Comparison of ENCODE assay signal across 26 mouse cellular contexts in genomic region chr15:99003600-99003999, GRCm38 (mm10). TPM values are rescaled to one million over a fixed set of nuclear protein-coding genes. Genes with fewer than 3 reads are reported as not detected.
DNase-seq lines count a peak whose midpoint lies in the region; ATAC-seq and TF ChIP-seq lines count a peak whose summit lies in the region.
"Had no signal": no experiment of that assay in that cellular context is flagged by ENCODE, and none has a peak within 500 bp of the region (broad histone marks: within the 10 kb centered on the region; RNA-seq: fewer than 3 reads in every experiment).

No protein-coding gene starts in this region.

- H3K27me3 ChIP-seq in intestine, postnatal 0 days (replicated peaks; ENCODE audit: control insufficient read depth, insufficient read depth, low read length): no peaks in the 10 kb centered on the region
- H3K27me3 ChIP-seq in intestine, embryonic 15.5 days (replicated peaks): no peaks in the 10 kb centered on the region
- H3K27me3 ChIP-seq in E14TG2a.4 (ENCODE audit: insufficient read depth, low read length): peaks cover 5% of the 10 kb centered on the region; the same call in 1 of the 2 replicates
- H3K27me3 ChIP-seq in forebrain, embryonic 10.5 days (ENCODE audit: poor library complexity, severe bottlenecking): peaks cover 18% of the 10 kb centered on the region
- H3K27me3 ChIP-seq: kidney, embryonic 15.5 days had no signal

- no peak for TF ChIP-seq POLR2A in olfactory bulb, adult 2 months (IDR thresholded peaks at IDR 0.05; ENCODE audit: insufficient read depth, low read depth, low read length)

- H3K9ac ChIP-seq in intestine, postnatal 0 days (ENCODE audit: low read depth, low read length): no peak overlapping the region
- no peak overlapping the region for H3K9ac ChIP-seq in intestine, embryonic 15.5 days
- H3K9ac ChIP-seq: kidney, embryonic 15.5 days had no signal

- DNase-seq in 416B (ENCODE audit: low read depth): peak; percentile 44
- no peak for DNase-seq in forebrain, embryonic 10.5 days (ENCODE audit: extremely low spot score, low spot score)
- DNase-seq in thymus, postnatal 4 days: no peak
- DNase-seq: adrenal gland, postnatal 10 days; cerebellum, adult 18-20 months; cerebellum, postnatal 25 days; embryo, embryonic 11 days; heart, postnatal 10 days; layer of hippocampus, postnatal 36 days; liver; lung, adult 18-20 months; right cerebral cortex, adult 18-20 months; spleen, adult 18-20 months; thymus, adult 18-20 months had no signal

- no peaks in the 10 kb centered on the region for H3K36me3 ChIP-seq in intestine, postnatal 0 days (ENCODE audit: control insufficient read depth, insufficient read depth)
- H3K36me3 ChIP-seq in intestine, embryonic 15.5 days: no peaks in the 10 kb centered on the region
- H3K36me3 ChIP-seq in E14TG2a.4 (ENCODE audit: insufficient read depth, low read length): no peaks in the 10 kb centered on the region
- no peaks in the 10 kb centered on the region for H3K36me3 ChIP-seq in forebrain, embryonic 10.5 days (replicated peaks)
- H3K36me3 ChIP-seq: kidney, embryonic 15.5 days had no signal

- TF ChIP-seq CTCF in intestine, postnatal 0 days (IDR thresholded peaks at IDR 0.05; ENCODE audit: low read depth): peak; percentile 32
- peak; percentile 18; the same call in 1 of the 2 replicates for TF ChIP-seq CTCF in E14TG2a.4 (conservative IDR thresholded peaks at IDR 0.05; ENCODE audit: low read length)
- 0 out of 2 replicates have a peak, but pooled peaks have one; percentile 9 for TF ChIP-seq CTCF in olfactory bulb, adult 2 months (IDR thresholded peaks at IDR 0.05; ENCODE audit: insufficient read depth, low read depth, low read length)

- H3K4me2 ChIP-seq in intestine, postnatal 0 days (replicated peaks; ENCODE audit: low read depth): no peak overlapping the region
- H3K4me2 ChIP-seq in intestine, embryonic 15.5 days (replicated peaks): no peak overlapping the region
- H3K4me2 ChIP-seq: heart, embryonic 11.5 days; kidney, embryonic 15.5 days had no signal

- no peak for ATAC-seq in intestine, postnatal 0 days
- ATAC-seq in intestine, embryonic 15.5 days: no peak
- ATAC-seq: forebrain, embryonic 16.5 days had no signal

- WGBS in intestine, postnatal 0 days: 90% methylated on average over 5 of the region's 5 CpGs
- 92% methylated on average over 5 of the region's 5 CpGs for WGBS in intestine, embryonic 15.5 days
- WGBS in olfactory bulb, adult 2 months: 94% methylated on average over 5 of the region's 5 CpGs
- 91% methylated on average over 5 of the region's 5 CpGs for WGBS in forebrain, embryonic 10.5 days

- no peaks in the 10 kb centered on the region for H3K4me1 ChIP-seq in intestine, postnatal 0 days (replicated peaks; ENCODE audit: control insufficient read depth, insufficient read depth, low read length)
- peaks cover 15% of the 10 kb centered on the region for H3K4me1 ChIP-seq in intestine, embryonic 15.5 days (replicated peaks)
- H3K4me1 ChIP-seq in E14TG2a.4 (replicated peaks; ENCODE audit: low read depth, low read length): peaks cover 51% of the 10 kb centered on the region
- H3K4me1 ChIP-seq in olfactory bulb, adult 2 months (ENCODE audit: control insufficient read depth, insufficient read depth, low read length): peaks cover 8% of the 10 kb centered on the region
- H3K4me1 ChIP-seq in forebrain, embryonic 10.5 days: peaks cover 19% of the 10 kb centered on the region

- no peak overlapping the region for H3K27ac ChIP-seq in intestine, postnatal 0 days (ENCODE audit: low read depth, low read length)
- no peak overlapping the region for H3K27ac ChIP-seq in intestine, embryonic 15.5 days
- H3K27ac ChIP-seq in olfactory bulb, adult 2 months (ENCODE audit: insufficient read depth, low read depth, low read length): no peak overlapping the region
- H3K27ac ChIP-seq in forebrain, embryonic 10.5 days: no peak overlapping the region
- H3K27ac ChIP-seq: kidney, embryonic 15.5 days had no signal

- H3K9me3 ChIP-seq in intestine, postnatal 0 days (ENCODE audit: control insufficient read depth): no peaks in the 10 kb centered on the region
- H3K9me3 ChIP-seq in intestine, embryonic 15.5 days: no peaks in the 10 kb centered on the region
- H3K9me3 ChIP-seq in E14TG2a.4 (ENCODE audit: low read length): peaks cover 4% of the 10 kb centered on the region; the same call in 1 of the 2 replicates
- H3K9me3 ChIP-seq in forebrain, embryonic 10.5 days: no peaks in the 10 kb centered on the region
- H3K9me3 ChIP-seq: kidney, embryonic 15.5 days had no signal

- no peak overlapping the region for H3K4me3 ChIP-seq in intestine, postnatal 0 days (ENCODE audit: low read depth, low read length)
- no peak overlapping the region for H3K4me3 ChIP-seq in intestine, embryonic 15.5 days (replicated peaks)
- H3K4me3 ChIP-seq in E14TG2a.4 (replicated peaks; ENCODE audit: low read length): no peak overlapping the region
- no peak overlapping the region for H3K4me3 ChIP-seq in olfactory bulb, adult 2 months (ENCODE audit: insufficient read depth, low read depth, low read length)
- no peak overlapping the region for H3K4me3 ChIP-seq in forebrain, embryonic 10.5 days
- H3K4me3 ChIP-seq: kidney, embryonic 15.5 days had no signal

RNA-seq across cellular contexts. Expression of gene Tuba1c, which starts 26.1 kb away (rescaled TPM):
- polyA plus RNA-seq in intestine, postnatal 0 days (2015; fragmentation: Nextera tagmentation; extraction: Ambion mirVana): 271 and 315 TPM in 2 replicates
- polyA plus RNA-seq in intestine, embryonic 15.5 days (2015; fragmentation: Nextera tagmentation; extraction: Ambion mirVana): 253 and 271 TPM in 2 replicates
- polyA plus RNA-seq in olfactory bulb, adult 2 months (2012; ENCODE audit: insufficient read depth, insufficient read length, low replicate concordance, missing spikeins): not detected in 2 replicates
- polyA plus RNA-seq in forebrain, embryonic 10.5 days (2016; fragmentation: Nextera tagmentation; extraction: Ambion mirVana): 160 and 171 TPM in 2 replicates

RNA-seq across cellular contexts. Expression of gene Tuba1a, which starts 50.1 kb away (rescaled TPM):
- 457 and 503 TPM in 2 replicates for polyA plus RNA-seq in intestine, postnatal 0 days (2015; fragmentation: Nextera tagmentation; extraction: Ambion mirVana)
- 981 and 999 TPM in 2 replicates for polyA plus RNA-seq in intestine, embryonic 15.5 days (2015; fragmentation: Nextera tagmentation; extraction: Ambion mirVana)
- polyA plus RNA-seq in olfactory bulb, adult 2 months (2012; ENCODE audit: insufficient read depth, insufficient read length, low replicate concordance, missing spikeins): 1,035 TPM in 1 of 2 replicates, not detected in the other
- polyA plus RNA-seq in forebrain, embryonic 10.5 days (2016; fragmentation: Nextera tagmentation; extraction: Ambion mirVana): 2,769 and 3,107 TPM in 2 replicates

RNA-seq across cellular contexts. Expression of gene Gm49450, which starts 50.2 kb away (rescaled TPM):
- not detected in 2 replicates for polyA plus RNA-seq in intestine, postnatal 0 days (2015; fragmentation: Nextera tagmentation; extraction: Ambion mirVana)
- polyA plus RNA-seq in intestine, embryonic 15.5 days (2015; fragmentation: Nextera tagmentation; extraction: Ambion mirVana): not detected in 2 replicates
- not detected in 2 replicates for polyA plus RNA-seq in olfactory bulb, adult 2 months (2012; ENCODE audit: insufficient read depth, insufficient read length, low replicate concordance, missing spikeins)
- not detected in 2 replicates for polyA plus RNA-seq in forebrain, embryonic 10.5 days (2016; fragmentation: Nextera tagmentation; extraction: Ambion mirVana)
- polyA plus RNA-seq: embryonic facial prominence, embryonic 14.5 days; forebrain, embryonic 16.5 days; heart, embryonic 11.5 days; hindbrain, embryonic 11.5 days; intestine, embryonic 14.5 days; kidney, embryonic 15.5 days; neural tube, embryonic 11.5 days; stomach, embryonic 14.5 days had no signal

RNA-seq across cellular contexts. Expression of gene Prph, which starts 51.4 kb away (rescaled TPM):
- 29.8 and 32.7 TPM in 2 replicates for polyA plus RNA-seq in intestine, postnatal 0 days (2015; fragmentation: Nextera tagmentation; extraction: Ambion mirVana)
- 46.9 and 48.1 TPM in 2 replicates for polyA plus RNA-seq in intestine, embryonic 15.5 days (2015; fragmentation: Nextera tagmentation; extraction: Ambion mirVana)
- polyA plus RNA-seq in olfactory bulb, adult 2 months (2012; ENCODE audit: insufficient read depth, insufficient read length, low replicate concordance, missing spikeins): not detected in 2 replicates
- 0.20 and 0.33 TPM in 2 replicates for polyA plus RNA-seq in forebrain, embryonic 10.5 days (2016; fragmentation: Nextera tagmentation; extraction: Ambion mirVana)

Comparison
In these comparisons a context has a peak if more than half of its experiments do, and no peak if none do; other contexts are left out.
1. RNA of gene Tuba1c, which starts 26.1 kb away (polyA plus RNA-seq): 271 to 315 TPM in intestine, postnatal 0 days, 253 to 271 TPM in intestine, embryonic 15.5 days and 160 to 171 TPM in forebrain, embryonic 10.5 days; not detected in olfactory bulb, adult 2 months; every median in the first group is over 100 times any median in the second.
2. Peak in every context shown above with its lines, with median percentiles within 50 percentile points of each other: CTCF ChIP-seq.